Mouse (Mus musculus) hindbrain, embryonic 10.5 days (tissue): ENCODE measurements around the gene Olfr1359. TPM values are rescaled to one million over a fixed set of nuclear protein-coding genes. Genes with fewer than 3 reads are reported as not detected.
"Not testable (repeated sequence)": the region's sequence is repeated elsewhere in the genome, so short reads cannot be mapped to it uniquely, and the experiment has no call there.

Source experiments
- DNase-seq: peaks from one replicate; pipeline ENCODE4 v3.0.0-alpha.2; 2017; ENCODE audit warnings: low spot score
- H3K27ac ChIP-seq: fragments of 300-500 bp; sonication (generic); 2 replicates; pipeline ENCODE4 v1.5.1; 2016; ENCODE audit warnings: mild to moderate bottlenecking, moderate library complexity
- H3K27me3 ChIP-seq: fragments of 300-500 bp; sonication (generic); 2 replicates; pipeline ENCODE4 v1.6.1; 2016; ENCODE audit warnings: mild to moderate bottlenecking; ENCODE audit not compliant: poor library complexity, insufficient read depth, severe bottlenecking
- H3K36me3 ChIP-seq: fragments of 300-500 bp; sonication (generic); 2 replicates; pipeline ENCODE4 v1.6.1; 2016; ENCODE audit warnings: mild to moderate bottlenecking, moderate library complexity
- H3K4me1 ChIP-seq: fragments of 300-500 bp; sonication (generic); replicated peaks from 2 replicates; pipeline ENCODE4 v1.6.1; 2016; ENCODE audit warnings: mild to moderate bottlenecking
- H3K4me3 ChIP-seq: fragments of 300-500 bp; sonication (generic); 2 replicates; pipeline ENCODE4 v1.5.1; 2016; ENCODE audit warnings: mild to moderate bottlenecking, moderate library complexity
- H3K9me3 ChIP-seq: fragments of 300-500 bp; sonication (generic); 2 replicates; pipeline ENCODE4 v1.6.1; 2016; ENCODE audit warnings: mild to moderate bottlenecking, moderate library complexity
- WGBS: fragments of 180-500 bp; shearing (Covaris S2); methylation state at CpG from one replicate; pipeline ENCODE4 v1.1.7; 2016; 5-methylcytosine and 5-hydroxymethylcytosine counted together
- polyA plus RNA-seq: library from polyadenylated mRNA; unstranded; fragments of >200 nt; fragmentation: Nextera tagmentation; extraction: Ambion mirVana; gene quantifications from 2 replicates; pipeline ENCODE4 v1.2.1, GENCODE M21; 2016

The Olfr1359 gene
- polyA plus RNA-seq, 1 experiment from 2014 or later: not detected

- not testable (repeated sequence) for H3K27me3 ChIP-seq, H3K36me3 ChIP-seq, H3K9me3 ChIP-seq
- H3K4me3 ChIP-seq: peak within 1 kb of the TSS; percentile 59
- peaks cover 47% of the 10 kb centered on the region for H3K4me1 ChIP-seq
- H3K27ac ChIP-seq: peak within 1 kb of the TSS; percentile 96
- WGBS: under 1% methylated on average over 34 of the region's 56 CpGs
- peak; percentile 87 for DNase-seq
Observed at GRCm38 (mm10) chr13:21717397-21718357, 19.8 kb downstream of the Olfr1359 start, which contains the start of gene Hist1h3h. Gene Hist1h3h, plus strand, starts transcription at chr13:21717659.

DNA sequence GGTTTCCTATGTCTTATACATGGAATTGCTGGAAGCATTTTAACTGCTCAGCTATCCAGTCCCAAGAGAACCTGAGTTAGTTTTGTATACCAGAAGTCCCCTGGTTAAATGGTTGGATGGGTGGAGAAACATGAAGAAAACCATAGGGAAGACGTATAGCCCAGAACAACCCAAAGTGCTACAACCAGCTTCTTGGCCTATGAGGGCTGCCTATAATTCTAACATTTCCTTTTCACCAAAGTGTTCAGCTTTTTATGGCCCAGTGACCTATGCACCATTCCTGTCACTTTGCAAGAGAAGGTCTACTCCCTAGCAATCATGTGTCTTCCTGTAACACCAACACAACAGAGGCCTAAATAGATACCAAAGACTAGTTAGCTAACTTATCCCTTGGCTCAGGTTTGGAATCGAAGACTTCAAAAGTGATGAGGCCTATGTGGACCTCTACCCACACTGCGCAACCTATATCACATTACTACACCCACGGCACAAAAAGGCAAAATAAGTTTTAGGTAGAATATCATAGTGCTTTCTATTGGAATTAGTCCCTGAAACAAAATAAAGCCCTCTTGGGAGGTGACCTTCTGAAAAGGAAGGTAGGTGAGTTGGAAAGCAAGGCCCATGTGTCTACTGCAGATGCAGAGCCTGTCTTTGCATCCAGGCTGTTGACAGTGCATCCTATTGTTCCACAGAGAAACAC lies 20.6 kb downstream of the Olfr1359 start:
- no peaks in the 10 kb centered on the region for H3K9me3 ChIP-seq
- peak overlapping the region; percentile 96 for H3K27ac ChIP-seq
- H3K27me3 ChIP-seq: no peaks in the 10 kb centered on the region
- no peaks in the 10 kb centered on the region for H3K36me3 ChIP-seq
- DNase-seq: peak; percentile 25
- H3K4me1 ChIP-seq: peaks cover 54% of the 10 kb centered on the region
- 62% methylated on average over 4 of the region's 4 CpGs for WGBS
- H3K4me3 ChIP-seq: peak overlapping the region; percentile 58

GRCm38 (mm10) chr13:21721107-21721756 lies 23.3 kb downstream of the Olfr1359 start:
- H3K9me3 ChIP-seq, H3K36me3 ChIP-seq, H3K27me3 ChIP-seq: not testable (repeated sequence)
- H3K4me1 ChIP-seq: peaks cover 45% of the 10 kb centered on the region
- peak overlapping the region; percentile 96 for H3K27ac ChIP-seq
- WGBS: 2% methylated on average over 25 of the region's 44 CpGs
- H3K4me3 ChIP-seq: peak overlapping the region; percentile 52
- peak; percentile 15 for DNase-seq

- not testable (repeated sequence) for H3K27me3 ChIP-seq, H3K36me3 ChIP-seq, H3K9me3 ChIP-seq
- H3K4me3 ChIP-seq: peak within 1 kb of the TSS; percentile 52
- DNase-seq: peak; percentile 81
- H3K4me1 ChIP-seq: peaks cover 45% of the 10 kb centered on the region
- WGBS: under 1% methylated on average over 37 of the region's 37 CpGs
- peak within 1 kb of the TSS; percentile 96 for H3K27ac ChIP-seq
Observed at GRCm38 (mm10) chr13:21721757-21722372, 24.0 kb downstream of the Olfr1359 start, which contains the start of gene Hist1h2bm. Gene Hist1h2bm, plus strand, starts transcription at chr13:21722044.

- peak overlapping the region; percentile 52 for H3K4me3 ChIP-seq
- H3K36me3 ChIP-seq: no peaks in the 10 kb centered on the region
- peak; percentile 35 for DNase-seq
- H3K9me3 ChIP-seq: no peaks in the 10 kb centered on the region
- H3K4me1 ChIP-seq: peaks cover 48% of the 10 kb centered on the region
- 3% methylated on average over 11 of the region's 11 CpGs for WGBS
- H3K27me3 ChIP-seq: no peaks in the 10 kb centered on the region
- H3K27ac ChIP-seq: peak overlapping the region; percentile 91
Observed at GRCm38 (mm10) chr13:21722373-21722925, 24.5 kb downstream of the Olfr1359 start.

DNA sequence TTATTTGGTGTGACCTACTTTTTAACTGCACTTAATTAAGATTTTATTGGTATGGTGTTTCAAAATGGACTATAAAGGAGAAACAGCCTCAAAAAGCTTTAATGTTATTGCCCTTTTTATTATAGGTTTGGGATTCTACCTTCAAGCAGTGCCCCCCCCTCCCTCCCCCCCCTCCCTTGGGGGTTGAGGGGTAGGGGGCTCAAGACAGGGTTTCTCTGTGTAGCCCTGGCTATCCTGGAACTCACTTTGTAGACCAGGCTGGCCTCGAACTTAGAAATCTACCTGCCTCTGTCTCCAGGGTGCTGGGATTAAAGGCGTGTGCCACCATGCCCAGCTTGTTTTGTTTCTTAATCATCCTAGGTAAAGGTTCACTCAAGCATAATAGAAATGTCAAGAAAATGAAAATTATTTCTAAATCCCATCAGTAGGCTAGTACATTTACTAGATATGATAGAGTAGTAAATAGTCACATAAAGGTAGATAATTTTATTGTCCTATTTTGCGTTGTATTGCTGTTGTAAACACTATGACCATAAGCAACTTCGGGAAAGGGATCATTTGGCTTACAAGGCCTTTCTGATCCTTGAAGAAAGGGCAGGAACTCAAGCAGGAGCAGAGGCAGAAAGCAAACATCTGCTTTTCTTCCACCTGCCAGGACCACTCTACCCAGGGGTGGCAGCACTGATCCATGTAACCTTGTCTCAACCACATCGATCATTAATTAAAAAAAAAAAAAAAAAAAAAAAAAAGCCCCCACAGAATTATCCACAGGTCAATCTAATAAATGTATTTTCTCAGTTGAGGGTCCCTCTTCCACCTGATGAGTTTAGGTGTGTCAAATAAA lies 25.3 kb downstream of the Olfr1359 start:
- Histone ChIP-seq H3K4me1 (peaks cover 52% of the 10 kb centered on the region), H3K27me3 (no peaks in the 10 kb centered on the region), H3K9me3 (no peaks in the 10 kb centered on the region), H3K36me3 (no peaks in the 10 kb centered on the region), H3K4me3 (peak overlapping the region; percentile 52), H3K27ac (peak overlapping the region; percentile 91)
- 32% methylated on average over 5 of the region's 5 CpGs for WGBS
- DNase-seq: peak; percentile 34

DNA sequence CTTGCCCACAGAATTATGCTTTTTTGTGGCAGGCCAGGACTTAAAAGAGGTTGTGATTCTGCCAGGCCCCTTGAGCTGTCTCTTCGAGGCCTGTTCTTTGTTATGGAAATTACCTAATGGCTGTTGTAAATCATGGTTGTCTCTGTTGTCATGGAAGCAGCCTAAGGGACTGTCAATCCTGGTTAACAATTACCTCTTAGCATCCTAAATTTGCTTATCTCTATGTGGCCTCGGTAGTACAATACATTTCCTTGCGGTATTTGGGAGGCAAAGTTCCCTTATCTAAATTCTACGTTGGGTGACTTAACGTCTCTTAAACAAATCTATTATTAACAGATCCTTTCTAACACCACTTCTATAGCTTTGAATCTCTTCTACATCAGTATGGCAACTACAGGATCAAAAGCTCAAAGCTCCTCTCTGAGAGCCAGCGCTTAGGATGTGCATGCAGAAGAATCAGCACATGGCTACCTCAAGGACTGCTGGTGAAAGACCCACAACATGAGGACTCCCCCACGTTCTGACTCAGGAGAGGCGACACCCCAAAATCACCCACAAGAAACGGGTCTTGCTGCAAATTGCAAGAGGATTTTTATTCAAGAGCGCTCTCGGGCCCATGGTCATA lies 30.1 kb downstream of the Olfr1359 start:
- Histone ChIP-seq H3K9me3 (no peaks in the 10 kb centered on the region), H3K4me1 (peaks cover 21% of the 10 kb centered on the region), H3K27ac (peak overlapping the region; percentile 81), H3K4me3 (no peak overlapping the region), H3K27me3 (no peaks in the 10 kb centered on the region), H3K36me3 (no peaks in the 10 kb centered on the region)
- no peak for DNase-seq
- WGBS: 22% methylated on average over 11 of the region's 11 CpGs

DNA sequence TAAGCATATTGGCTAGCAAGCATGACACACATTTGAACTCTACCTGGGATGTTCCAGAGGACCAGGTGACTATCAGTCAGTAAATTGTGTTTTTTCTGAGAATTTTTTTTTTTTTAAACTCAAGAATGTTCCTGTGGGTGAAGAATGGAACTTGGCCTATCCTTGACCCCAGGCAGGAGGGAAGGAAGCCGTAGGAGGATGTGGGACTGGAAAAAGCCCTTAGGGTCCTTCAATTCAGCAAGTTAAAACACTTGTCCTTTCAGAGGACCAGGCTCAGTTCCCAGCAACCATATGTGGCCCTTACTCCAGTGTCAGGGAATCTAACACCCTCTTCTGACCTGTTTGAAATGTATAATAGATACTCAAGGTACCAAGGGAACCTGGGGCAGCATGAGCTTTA lies 31.6 kb downstream of the Olfr1359 start:
- H3K4me1 ChIP-seq: peaks cover 32% of the 10 kb centered on the region
- no peak overlapping the region for H3K27ac ChIP-seq
- no peak overlapping the region for H3K4me3 ChIP-seq
- no peaks in the 10 kb centered on the region for H3K9me3 ChIP-seq
- H3K36me3 ChIP-seq: no peaks in the 10 kb centered on the region
- DNase-seq: no peak
- 56% methylated on average over 1 of the region's 1 CpGs for WGBS
- no peaks in the 10 kb centered on the region for H3K27me3 ChIP-seq

DNA sequence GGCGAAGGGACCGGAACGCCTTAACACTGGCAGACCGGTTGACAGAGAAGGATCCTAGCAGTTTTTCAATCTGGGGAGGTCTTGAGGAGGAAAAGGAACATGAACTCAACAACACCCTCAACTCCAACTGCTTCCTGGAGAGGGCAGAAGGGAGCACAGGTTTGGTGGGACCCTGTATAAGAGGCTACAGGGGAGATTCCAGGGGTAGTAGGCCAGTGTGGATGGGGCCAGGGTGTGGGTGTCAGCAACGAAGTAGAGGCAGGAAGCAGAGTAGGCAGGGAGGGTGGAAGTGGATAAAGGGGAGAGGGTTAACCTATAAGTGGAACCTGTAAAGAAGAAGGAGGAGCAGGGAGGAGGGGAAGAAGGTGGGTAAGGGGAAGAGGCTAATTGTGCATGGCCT lies 35.6 kb downstream of the Olfr1359 start:
- H3K4me3 ChIP-seq: peak overlapping the region; percentile 59; the same call in 1 of the 2 replicates
- DNase-seq: peak; percentile 53
- 67% methylated on average over 5 of the region's 5 CpGs for WGBS
- no peaks in the 10 kb centered on the region for H3K9me3 ChIP-seq
- peaks cover 20% of the 10 kb centered on the region for H3K4me1 ChIP-seq
- no peaks in the 10 kb centered on the region for H3K36me3 ChIP-seq
- no peaks in the 10 kb centered on the region for H3K27me3 ChIP-seq
- peak overlapping the region; percentile 99 for H3K27ac ChIP-seq

- WGBS: under 1% methylated on average over 21 of the region's 21 CpGs
- Histone ChIP-seq H3K27ac (peak overlapping the region; percentile 99), H3K4me1 (peaks cover 20% of the 10 kb centered on the region), H3K36me3 (no peaks in the 10 kb centered on the region), H3K4me3 (peak overlapping the region; percentile 59), H3K27me3 (no peaks in the 10 kb centered on the region), H3K9me3 (no peaks in the 10 kb centered on the region)
- DNase-seq: peak; percentile 83
Observed at GRCm38 (mm10) chr13:21734010-21734905, 36.3 kb downstream of the Olfr1359 start.
